Mouse (Mus musculus) hindbrain, embryonic 13.5 days (tissue): ENCODE results near the gene Has3. TPM values are rescaled to one million over a fixed set of nuclear protein-coding genes. Genes with fewer than 3 reads are reported as not detected.
A peak's percentile ranks its signal among the peaks of the same experiment; 100 is the strongest.
"Not testable (repeated sequence)": the region's sequence is repeated elsewhere in the genome, so short reads cannot be mapped to it uniquely, and the experiment has no call there.

ENCODE experiments used
- ATAC-seq: fragments of 200-750 bp; cut with Nextera tagmentation; 2 replicates; pipeline ENCODE4 v1.8.0; 2017; ENCODE audit warnings: moderate TSS enrichment; ENCODE audit not compliant: low FRiP score
- H3K27ac ChIP-seq: fragments of 300-500 bp; sonication (generic); 2 replicates; pipeline ENCODE4 v1.5.1; 2015; ENCODE audit warnings: inconsistent platforms, mild to moderate bottlenecking, moderate library complexity
- H3K27me3 ChIP-seq: fragments of 300-500 bp; sonication (generic); 2 replicates; pipeline ENCODE4 v1.6.1; 2015; ENCODE audit warnings: mild to moderate bottlenecking, inconsistent platforms
- H3K36me3 ChIP-seq: fragments of 300-500 bp; sonication (generic); 2 replicates; pipeline ENCODE4 v1.6.1; 2015; ENCODE audit warnings: mild to moderate bottlenecking, inconsistent platforms
- H3K4me1 ChIP-seq: fragments of 300-500 bp; sonication (generic); replicated peaks from 2 replicates; pipeline ENCODE4 v1.6.1; 2015; ENCODE audit warnings: inconsistent platforms
- H3K4me2 ChIP-seq: fragments of 300-500 bp; sonication (generic); 2 replicates; pipeline ENCODE4 v1.6.1; 2015; ENCODE audit warnings: inconsistent platforms, mild to moderate bottlenecking, moderate library complexity
- H3K4me3 ChIP-seq: fragments of 300-500 bp; sonication (generic); 2 replicates; pipeline ENCODE4 v1.5.1; 2015; ENCODE audit warnings: mild to moderate bottlenecking, inconsistent platforms
- H3K9ac ChIP-seq: fragments of 300-500 bp; sonication (generic); 2 replicates; pipeline ENCODE4 v1.6.1; 2015; ENCODE audit warnings: mild to moderate bottlenecking, inconsistent platforms
- H3K9me3 ChIP-seq: fragments of 300-500 bp; sonication (generic); 2 replicates; pipeline ENCODE4 v1.6.1; 2016; ENCODE audit warnings: inconsistent platforms
- WGBS: fragments of 180-500 bp; shearing (Covaris S2); methylation state at CpG from one replicate; pipeline ENCODE4 v1.1.7; 2015; 5-methylcytosine and 5-hydroxymethylcytosine counted together
- polyA plus RNA-seq: library from polyadenylated mRNA; unstranded; fragments of >200 nt; fragmentation: Nextera tagmentation; extraction: Ambion mirVana; gene quantifications from 2 replicates; pipeline ENCODE4 v1.2.1, GENCODE M21; 2015

Has3 gene
- polyA plus RNA-seq, 1 experiment from 2014 or later: 0.88 TPM

- Histone ChIP-seq H3K4me1 (no peaks in the 10 kb centered on the region), H3K4me2 (no peak overlapping the region), H3K36me3 (peaks cover 27% of the 10 kb centered on the region), H3K9me3 (no peaks in the 10 kb centered on the region), H3K27me3 (0 out of 2 replicates have a peak, but pooled peaks cover 3% of the 10 kb centered on the region), H3K4me3 (no peak overlapping the region), H3K9ac (no peak overlapping the region), H3K27ac (no peak overlapping the region)
- no peak for ATAC-seq
- 93% methylated on average over 4 of the region's 4 CpGs for WGBS
Measured at GRCm38 (mm10) chr8:106925446-106925845, 55.4 kb downstream of the Has3 start.

- Histone ChIP-seq H3K4me3 (no peak overlapping the region), H3K9ac (no peak overlapping the region), H3K27me3 (peaks cover 13% of the 10 kb centered on the region), H3K36me3 (peaks cover 13% of the 10 kb centered on the region), H3K27ac (no peak overlapping the region), H3K9me3 (no peaks in the 10 kb centered on the region), H3K4me2 (no peak overlapping the region), H3K4me1 (peaks cover 7% of the 10 kb centered on the region)
- ATAC-seq: no peak
- WGBS: 52% methylated on average over 4 of the region's 4 CpGs
Measured at GRCm38 (mm10) chr8:106927247-106927646, 57.2 kb downstream of the Has3 start.

DNA sequence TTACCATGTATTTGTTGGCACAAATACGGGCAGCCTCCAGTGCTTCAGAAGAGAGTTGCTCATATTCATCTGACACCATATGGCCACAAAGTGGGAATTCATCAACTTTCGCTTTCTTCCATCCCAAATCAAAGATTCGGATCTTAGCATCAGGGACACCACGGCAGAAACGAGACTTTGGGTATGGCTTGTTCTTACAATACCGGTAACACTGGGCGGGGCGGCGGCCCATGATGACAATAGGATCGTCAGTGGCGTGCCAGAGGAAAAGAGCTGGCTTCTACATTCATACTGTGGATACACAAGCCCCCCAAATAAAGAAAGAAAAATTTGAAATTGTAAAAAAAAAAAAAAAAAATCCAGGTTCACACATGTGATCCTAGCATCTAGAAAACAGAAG lies 58.1 kb downstream of the Has3 start:
- H3K4me3 ChIP-seq, H3K4me2 ChIP-seq, H3K9me3 ChIP-seq, H3K9ac ChIP-seq, H3K36me3 ChIP-seq, ATAC-seq, H3K27ac ChIP-seq: not testable (repeated sequence)
- Histone ChIP-seq H3K4me1 (peaks cover 15% of the 10 kb centered on the region), H3K27me3 (peaks cover 18% of the 10 kb centered on the region)
- WGBS: 88% methylated on average over 11 of the region's 11 CpGs

DNA sequence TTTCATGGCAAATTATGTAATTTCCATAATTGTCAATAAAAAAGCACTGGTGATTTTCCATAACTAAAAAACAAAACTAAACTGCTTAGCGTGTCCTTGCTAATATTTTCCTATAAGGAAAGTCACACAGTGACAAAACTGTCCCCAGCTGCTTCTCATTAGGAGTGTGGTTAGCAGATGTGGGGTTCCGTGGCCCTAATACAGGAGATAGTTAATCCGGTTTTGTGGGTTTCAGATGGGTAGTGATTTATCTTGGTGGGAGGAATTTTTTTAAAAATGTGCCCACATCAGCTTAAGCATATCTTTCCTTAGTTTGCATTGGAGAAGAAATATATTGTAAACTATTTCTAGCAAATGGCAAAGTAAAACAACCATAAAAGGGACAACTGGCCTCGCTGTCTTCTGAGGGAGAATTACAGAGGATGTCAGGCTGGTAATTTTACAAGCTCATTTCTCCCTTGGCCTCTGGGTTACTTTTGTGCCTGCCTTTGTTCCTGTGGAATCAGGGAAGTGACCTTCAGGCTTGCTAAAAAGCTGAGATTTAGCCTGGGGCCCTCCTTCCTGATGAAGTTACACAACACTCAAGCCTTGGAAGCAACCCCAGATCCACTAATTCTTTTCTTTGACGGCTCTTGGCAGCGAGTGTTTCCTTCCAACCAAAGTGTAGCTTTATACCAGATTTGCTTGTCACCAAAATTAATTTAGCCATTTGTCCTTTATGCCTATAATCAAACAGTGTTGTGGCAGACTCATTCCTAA lies 59.3 kb downstream of the Has3 start:
- ATAC-seq: no peak
- 72% methylated on average over 6 of the region's 6 CpGs for WGBS

DNA sequence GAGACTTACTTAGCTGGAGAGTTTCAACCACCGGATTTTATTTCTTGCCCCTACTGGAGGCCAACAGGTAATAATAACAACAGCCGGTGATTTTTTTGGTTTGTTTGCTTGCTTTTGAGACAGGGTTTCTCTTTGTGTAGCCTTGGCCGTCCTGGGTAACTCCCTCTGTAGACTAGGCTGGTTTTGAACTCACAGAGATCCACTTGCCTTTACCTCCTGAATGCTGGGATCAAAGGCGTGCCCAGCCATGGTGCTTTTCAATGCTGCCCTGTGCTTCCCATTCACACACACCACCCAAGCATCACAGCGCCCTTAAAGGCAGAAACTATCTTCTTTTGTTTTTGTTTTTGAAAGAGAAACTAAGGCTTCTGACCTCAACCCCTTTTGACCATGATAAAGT lies 59.9 kb downstream of the Has3 start:
- Histone ChIP-seq H3K4me1 (peaks cover 15% of the 10 kb centered on the region), H3K27ac (no peak overlapping the region), H3K4me3 (no peak overlapping the region), H3K9ac (no peak overlapping the region), H3K36me3 (no peaks in the 10 kb centered on the region), H3K9me3 (no peaks in the 10 kb centered on the region), H3K4me2 (no peak overlapping the region), H3K27me3 (peaks cover 23% of the 10 kb centered on the region)
- WGBS: 81% methylated on average over 5 of the region's 5 CpGs
- ATAC-seq: no peak

More for the DNA sequence above, 59.3 kb downstream of the Has3 start:
- no peaks in the 10 kb centered on the region for H3K36me3 ChIP-seq
- H3K27ac ChIP-seq: no peak overlapping the region
- no peak overlapping the region for H3K4me3 ChIP-seq
- peaks cover 15% of the 10 kb centered on the region for H3K4me1 ChIP-seq
- peaks cover 23% of the 10 kb centered on the region for H3K27me3 ChIP-seq
- H3K9me3 ChIP-seq: no peaks in the 10 kb centered on the region
- H3K9ac ChIP-seq: no peak overlapping the region
- no peak overlapping the region for H3K4me2 ChIP-seq

DNA sequence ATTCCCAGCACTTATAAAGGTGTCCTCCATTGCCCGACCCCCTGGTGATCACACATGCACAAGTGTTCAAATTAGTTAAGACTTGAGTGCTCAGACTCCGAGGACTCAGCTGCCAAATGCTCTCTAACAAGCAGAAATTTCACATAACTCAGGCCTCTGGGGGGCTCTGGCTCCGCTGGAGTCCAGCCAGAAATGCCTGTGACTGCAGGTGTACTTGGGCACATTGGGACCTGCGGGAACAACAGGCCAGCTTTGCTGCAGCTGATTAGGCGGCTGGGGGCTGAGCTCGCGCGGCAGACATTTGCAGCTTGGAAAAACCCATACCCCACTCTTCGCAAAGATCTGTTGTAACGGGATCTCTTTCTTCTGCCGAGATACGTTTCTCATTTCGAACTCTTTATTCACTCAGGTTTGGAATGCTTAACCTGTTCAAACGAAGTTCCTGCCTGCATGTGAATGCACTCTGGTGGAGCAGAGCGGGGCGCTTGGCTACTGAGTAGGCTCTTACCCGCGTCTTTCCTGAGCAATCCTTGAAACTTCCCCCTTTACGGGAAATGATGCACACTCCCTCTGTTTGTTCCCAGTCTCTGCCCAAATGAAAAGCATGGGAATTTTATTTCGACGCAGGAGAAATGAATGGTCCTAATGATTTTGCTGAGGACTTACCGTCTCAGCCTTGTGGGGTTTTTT lies 62.5 kb downstream of the Has3 start:
- peak overlapping the region; percentile 48; the same call in 1 of the 2 replicates for H3K27ac ChIP-seq

GRCm38 (mm10) chr8:106933506-106934143 lies 63.6 kb downstream of the Has3 start:
- Histone ChIP-seq H3K4me3 (no peak overlapping the region), H3K27ac (no peak overlapping the region), H3K4me2 (no peak overlapping the region), H3K36me3 (no peaks in the 10 kb centered on the region), H3K9me3 (no peaks in the 10 kb centered on the region), H3K27me3 (peaks cover 29% of the 10 kb centered on the region), H3K9ac (no peak overlapping the region), H3K4me1 (peaks cover 34% of the 10 kb centered on the region)
- 85% methylated on average over 4 of the region's 4 CpGs for WGBS
- ATAC-seq: no peak

More for the DNA sequence above, 62.5 kb downstream of the Has3 start:
- no peaks in the 10 kb centered on the region for H3K36me3 ChIP-seq
- ATAC-seq: no peak
- H3K9ac ChIP-seq: peak overlapping the region; percentile 35; the same call in 1 of the 2 replicates
- H3K9me3 ChIP-seq: no peaks in the 10 kb centered on the region
- peaks cover 26% of the 10 kb centered on the region for H3K4me1 ChIP-seq
- peak overlapping the region; percentile 14; the same call in 1 of the 2 replicates for H3K4me3 ChIP-seq
- H3K4me2 ChIP-seq: peak overlapping the region; percentile 42
- WGBS: 19% methylated on average over 22 of the region's 22 CpGs
- peaks cover 23% of the 10 kb centered on the region for H3K27me3 ChIP-seq

Other genes with a start within 250 kb of the Has3 start
- gene Tango6, start 187.2 kb upstream of the Has3 start, polyA plus RNA-seq: 6.6 and 7.2 TPM in 2 replicates
- 45.5 and 47.3 TPM in 2 replicates for gene Utp4, start 23.4 kb downstream of the Has3 start, polyA plus RNA-seq
- 5.9 and 7.9 TPM in 2 replicates for gene Sntb2, start 65.5 kb downstream of the Has3 start, polyA plus RNA-seq
- gene Vps4a, start 161.0 kb downstream of the Has3 start, polyA plus RNA-seq: 139 and 143 TPM in 2 replicates
- gene Pdf, start 178.4 kb downstream of the Has3 start, polyA plus RNA-seq: 36.8 and 38.5 TPM in 2 replicates
- gene Cog8, start 186.4 kb downstream of the Has3 start, polyA plus RNA-seq: 39.6 and 40.9 TPM in 2 replicates
- gene Nip7, start 186.6 kb downstream of the Has3 start, polyA plus RNA-seq: 73.7 and 77.6 TPM in 2 replicates
- not detected in 2 replicates for gene Tmed6, start 195.4 kb downstream of the Has3 start, polyA plus RNA-seq
- 28.3 and 28.8 TPM in 2 replicates for gene Terf2, start 226.3 kb downstream of the Has3 start, polyA plus RNA-seq